Mouse (Mus musculus) stomach, embryonic 15.5 days (tissue): ENCODE data around the gene Rhcg. TPM values are rescaled to one million over a fixed set of nuclear protein-coding genes. Genes with fewer than 3 reads are reported as not detected.

Experiments
- ATAC-seq: fragments of 200-750 bp; cut with Nextera tagmentation; 2 replicates; pipeline ENCODE4 v1.8.0; 2017; ENCODE audit warnings: low read depth, moderate number of reproducible peaks, moderate TSS enrichment; ENCODE audit not compliant: insufficient read depth, low FRiP score
- H3K27ac ChIP-seq: fragments of 300-500 bp; sonication (generic); 2 replicates; pipeline ENCODE4 v1.5.1; 2015; ENCODE audit warnings: mild to moderate bottlenecking, inconsistent platforms
- H3K27me3 ChIP-seq: fragments of 300-500 bp; sonication (generic); replicated peaks from 2 replicates; pipeline ENCODE4 v1.6.1; 2015; ENCODE audit warnings: inconsistent platforms
- H3K36me3 ChIP-seq: fragments of 300-500 bp; sonication (generic); 2 replicates; pipeline ENCODE4 v1.6.1; 2015; ENCODE audit warnings: inconsistent platforms
- H3K4me1 ChIP-seq: fragments of 300-500 bp; sonication (generic); 2 replicates; pipeline ENCODE4 v1.6.1; 2015; ENCODE audit warnings: inconsistent platforms
- H3K4me2 ChIP-seq: fragments of 300-500 bp; sonication (generic); 2 replicates; pipeline ENCODE4 v1.6.1; 2015; ENCODE audit warnings: mild to moderate bottlenecking, inconsistent platforms
- H3K4me3 ChIP-seq: fragments of 300-500 bp; sonication (generic); replicated peaks from 2 replicates; pipeline ENCODE4 v1.5.1; 2015; ENCODE audit warnings: inconsistent platforms
- H3K9ac ChIP-seq: fragments of 300-500 bp; sonication (generic); 2 replicates; pipeline ENCODE4 v1.6.1; 2015; ENCODE audit warnings: inconsistent platforms
- H3K9me3 ChIP-seq: fragments of 300-500 bp; sonication (generic); 2 replicates; pipeline ENCODE4 v1.6.1; 2016; ENCODE audit warnings: inconsistent platforms
- WGBS: fragments of 180-500 bp; shearing (Covaris S2); methylation state at CpG from one replicate; pipeline ENCODE4 v1.1.7; 2015; 5-methylcytosine and 5-hydroxymethylcytosine counted together
- polyA plus RNA-seq: library from polyadenylated mRNA; unstranded; fragments of >200 nt; fragmentation: Nextera tagmentation; extraction: Ambion mirVana; gene quantifications from 2 replicates; pipeline ENCODE4 v1.2.1, GENCODE M21; 2015

Rhcg gene
- polyA plus RNA-seq, 1 experiment from 2014 or later = 0.41 TPM

- no peaks in the 10 kb centered on the region for H3K36me3 ChIP-seq
- 0 out of 2 replicates have a peak, but pooled peaks cover 5% of the 10 kb centered on the region for H3K4me1 ChIP-seq
- H3K9ac ChIP-seq = no peak overlapping the region
- H3K9me3 ChIP-seq = no peaks in the 10 kb centered on the region
- H3K27ac ChIP-seq = no peak overlapping the region
- ATAC-seq = no peak
- H3K27me3 ChIP-seq = peaks cover 94% of the 10 kb centered on the region
- no peak overlapping the region for H3K4me3 ChIP-seq
- H3K4me2 ChIP-seq = no peak overlapping the region
- 2% methylated on average over 36 of the region's 37 CpGs for WGBS
Observed at GRCm38 (mm10) chr7:79544281-79545065, 73.0 kb downstream of the Rhcg start.

Other genes with a start within 250 kb of the Rhcg start
- gene Rlbp1, start 230.6 kb downstream of the Rhcg start, polyA plus RNA-seq = 0.28 and 0.80 TPM in 2 replicates
- gene Fanci, start 225.7 kb downstream of the Rhcg start, polyA plus RNA-seq = 7.8 and 9.7 TPM in 2 replicates
- gene Polg, start 151.3 kb downstream of the Rhcg start, polyA plus RNA-seq = 32.9 and 36.4 TPM in 2 replicates
- 9.2 and 10.6 TPM in 2 replicates for gene Ticrr, start 42.5 kb upstream of the Rhcg start, polyA plus RNA-seq
- 3.5 and 4.0 TPM in 2 replicates for gene Kif7, start 98.1 kb upstream of the Rhcg start, polyA plus RNA-seq
- not detected in 2 replicates for gene Plin1, start 115.2 kb upstream of the Rhcg start, polyA plus RNA-seq
- gene Pex11a, start 125.5 kb upstream of the Rhcg start, polyA plus RNA-seq = 9.3 and 11.8 TPM in 2 replicates
- 0.26 and 0.35 TPM in 2 replicates for gene Wdr93, start 125.5 kb upstream of the Rhcg start, polyA plus RNA-seq
- 0.13 and 0.21 TPM in 2 replicates for gene Mesp1, start 176.1 kb upstream of the Rhcg start, polyA plus RNA-seq
- gene Mesp2, start 193.1 kb upstream of the Rhcg start, polyA plus RNA-seq = 1.4 and 1.9 TPM in 2 replicates
- 55.9 and 69.8 TPM in 2 replicates for gene Anpep, start 243.4 kb upstream of the Rhcg start, polyA plus RNA-seq